Mouse (Mus musculus): ENCODE results near the gene Smarca2.

DNA sequence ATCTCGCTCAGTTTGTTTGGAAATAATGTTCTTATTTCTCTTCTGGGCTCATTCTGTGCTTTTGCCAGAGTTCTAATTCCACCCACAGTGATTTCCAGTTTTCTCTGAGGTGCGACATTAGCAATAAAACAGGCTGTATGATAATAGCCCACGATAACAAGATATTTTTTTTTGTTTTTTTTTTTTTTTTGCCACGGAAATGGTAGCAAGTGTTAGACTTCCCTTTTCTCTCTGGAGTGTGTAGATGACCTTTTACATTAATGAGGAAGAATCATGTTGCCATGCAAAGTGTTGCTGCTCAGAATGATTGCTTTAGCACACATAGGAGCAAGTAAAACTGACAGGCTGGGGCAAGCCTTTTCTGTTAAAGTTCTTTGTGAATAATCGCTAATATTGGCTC lies 61.5 kb downstream of the Smarca2 start:
- TF ChIP-seq CTCF (IDR thresholded peaks at IDR 0.05; ENCODE audit: extremely low read depth, insufficient read length, insufficient replicate concordance, low read depth, low read length), result no peak
- TF ChIP-seq POLR2A (IDR thresholded peaks at IDR 0.05; ENCODE audit: low read depth, low read length), result no peak

All from small intestine, adult 2 months (tissue).